Mouse (Mus musculus): ENCODE measurements around the gene Npw.
A peak's percentile ranks its signal among the peaks of the same experiment; 100 is the strongest.
"Not testable (repeated sequence)": the region's sequence is repeated elsewhere in the genome, so short reads cannot be mapped to it uniquely, and the experiment has no call there.

Gene Npw

GRCm38 (mm10) chr17:24670246-24670844, 12.1 kb upstream of the Npw start:
- DNase-seq, result no peak

DNA sequence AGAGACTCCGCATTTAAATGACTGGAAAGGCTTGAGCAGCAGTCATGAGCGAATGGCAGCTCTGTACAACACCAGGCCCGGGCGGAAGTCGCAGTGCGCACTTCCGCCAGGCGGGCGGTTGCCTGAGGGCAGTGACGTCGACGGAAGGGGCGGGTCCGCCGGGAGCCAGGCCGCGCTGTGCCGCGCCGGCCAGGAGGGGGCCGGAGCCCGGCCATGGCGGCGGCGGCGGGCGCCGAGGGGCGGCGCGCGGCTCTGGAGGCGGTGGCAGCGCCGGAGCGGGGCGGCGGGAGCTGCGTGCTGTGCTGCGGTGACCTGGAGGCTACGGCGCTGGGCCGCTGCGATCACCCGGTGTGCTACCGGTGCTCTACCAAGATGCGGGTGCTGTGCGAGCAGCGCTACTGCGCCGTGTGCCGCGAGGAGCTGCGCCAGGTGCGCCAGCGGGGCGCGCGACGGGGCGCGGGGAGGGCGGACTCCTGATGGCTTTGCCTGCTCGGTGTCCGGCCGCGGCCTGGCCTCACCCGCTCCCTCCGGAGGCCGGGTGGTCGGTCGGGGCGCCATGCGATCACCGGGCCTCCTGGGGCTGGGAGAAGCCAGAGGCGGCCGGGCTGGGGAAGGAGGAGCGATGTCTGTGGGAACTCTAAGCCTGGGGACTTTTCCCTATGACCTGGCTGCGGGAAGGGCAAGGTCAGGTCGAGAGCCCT, 11.4 kb upstream of the Npw start, which contains the start of gene Zfp598:
Gene Zfp598, plus strand, starts transcription at position 143 of the 701 bp plus-strand sequence.
- DNase-seq, result peak; percentile 92 to 94

GRCm38 (mm10) chr17:24669214-24669544, 10.9 kb upstream of the Npw start:
- not testable (repeated sequence) for DNase-seq

- DNase-seq, result peak; percentile 75 to 80
These were observed 9.2 kb upstream of the Npw start for GRCm38 (mm10) chr17:24667416-24667815.

DNA sequence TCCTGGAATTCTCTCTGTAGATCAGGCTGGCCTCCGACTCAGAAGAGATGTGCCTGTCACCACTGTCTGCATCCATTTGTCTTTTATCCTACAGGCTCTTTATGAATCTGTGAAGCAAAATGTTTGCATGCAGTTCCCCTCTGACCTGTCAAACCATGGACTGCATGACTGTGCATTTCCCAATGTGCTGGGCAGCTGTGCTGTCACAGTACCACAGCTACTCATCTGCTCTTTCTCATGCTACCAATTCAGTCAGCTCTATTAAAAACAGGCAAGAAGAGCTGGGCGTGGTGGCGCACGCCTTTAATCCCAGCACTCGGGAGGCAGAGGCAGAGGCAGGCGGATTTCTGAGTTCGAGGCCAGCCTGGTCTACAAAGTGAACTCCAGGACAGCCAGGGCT, 8.8 kb upstream of the Npw start:
- DNase-seq, result not testable (repeated sequence)

DNA sequence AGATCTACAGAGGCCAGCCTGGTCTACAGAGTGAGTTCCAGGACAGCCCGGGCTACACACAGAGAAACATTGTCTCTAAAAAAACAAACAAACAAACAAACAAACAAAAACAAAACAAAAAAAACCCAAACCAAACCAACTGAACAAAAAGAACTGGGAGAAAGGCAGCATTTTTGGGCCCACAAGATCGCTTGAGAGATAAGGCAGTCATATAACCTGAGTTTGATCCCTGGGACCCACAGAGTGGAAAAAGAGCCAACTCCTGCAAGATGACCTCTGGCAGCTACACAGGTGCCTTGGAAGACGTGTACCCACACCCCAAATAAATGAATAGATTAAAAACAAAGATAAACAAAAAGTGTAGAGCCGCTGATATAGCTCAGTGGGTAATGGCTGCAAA, 3.3 kb downstream of the Npw start:
- DNase-seq, result no peak

DNA sequence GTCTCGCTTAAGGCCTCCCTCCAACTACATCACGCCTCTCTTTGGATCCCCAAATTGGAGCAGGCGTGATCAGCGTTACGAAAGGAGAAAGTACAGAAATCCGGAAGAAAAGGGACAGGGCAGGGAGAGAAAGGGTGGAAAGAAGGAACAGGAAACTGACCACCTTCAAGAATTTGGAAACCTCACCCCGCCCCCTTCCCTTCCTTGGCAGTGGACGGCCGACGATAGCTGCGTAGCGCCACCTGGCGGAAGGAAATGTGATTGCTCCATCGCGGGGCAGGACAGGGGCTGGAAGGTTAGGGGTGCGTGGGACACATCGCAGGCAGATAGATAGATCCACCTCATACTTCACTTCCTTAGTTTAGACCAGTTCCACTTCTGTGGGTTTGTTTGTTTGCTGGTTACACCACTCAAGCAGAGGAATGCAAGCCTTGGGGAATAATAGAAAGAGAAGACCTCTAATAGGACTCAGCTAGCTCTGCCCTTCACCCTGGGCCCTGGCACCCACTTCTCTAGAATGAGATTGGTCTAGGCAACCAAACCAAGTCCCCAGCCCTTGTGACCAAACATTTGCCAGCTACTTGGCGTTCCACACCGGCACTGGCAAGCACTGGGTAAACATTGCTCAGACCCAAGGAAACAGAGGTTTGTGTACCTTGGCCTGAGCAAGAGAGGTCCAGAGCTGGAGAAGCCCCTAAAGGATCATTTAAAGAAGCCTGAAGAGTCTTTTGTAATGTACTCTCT, 4.1 kb downstream of the Npw start:
- peak in 1 of 2 experiments; percentile 77 for DNase-seq

- no peak for DNase-seq
These were observed 6.4 kb downstream of the Npw start for GRCm38 (mm10) chr17:24651835-24652234.

- no peak for DNase-seq
These were observed 7.5 kb downstream of the Npw start for GRCm38 (mm10) chr17:24650766-24651165.

DNA sequence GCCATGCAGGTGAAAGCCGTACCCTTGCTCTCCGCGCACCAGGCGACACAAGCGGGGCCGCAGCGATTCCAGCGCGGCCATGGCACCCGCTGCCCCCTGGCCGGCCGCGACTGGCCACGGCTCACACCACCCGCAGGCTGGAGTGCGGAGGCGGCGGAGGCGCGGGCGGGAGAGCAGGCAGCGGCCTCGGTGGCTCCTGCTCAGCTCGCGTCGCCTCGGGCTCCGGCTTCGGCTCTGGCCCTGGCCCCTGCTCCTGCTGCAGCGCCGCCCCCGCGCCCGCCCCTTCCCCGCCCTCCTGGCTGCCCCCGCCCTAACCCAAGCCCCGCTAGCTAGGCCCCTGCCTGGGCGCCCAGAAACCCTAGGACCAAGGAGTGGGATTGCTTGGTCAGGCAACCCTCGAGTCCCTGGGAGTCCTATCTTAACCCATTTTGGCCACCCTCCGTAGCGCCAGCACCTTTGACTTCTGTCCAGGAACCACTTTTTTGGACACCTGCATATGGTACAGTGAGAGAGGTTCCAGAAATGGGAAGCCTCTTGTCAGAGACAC, 8.1 kb downstream of the Npw start, which contains the start of gene Slc9a3r2:
Gene Slc9a3r2, minus strand, starts transcription at position 258 of the 547 bp plus-strand sequence.
- peak in 1 of 2 experiments; percentile 43 for DNase-seq

- peak in 1 of 2 experiments; percentile 54 for DNase-seq
These were observed 8.6 kb downstream of the Npw start for GRCm38 (mm10) chr17:24649581-24650069.

DNA sequence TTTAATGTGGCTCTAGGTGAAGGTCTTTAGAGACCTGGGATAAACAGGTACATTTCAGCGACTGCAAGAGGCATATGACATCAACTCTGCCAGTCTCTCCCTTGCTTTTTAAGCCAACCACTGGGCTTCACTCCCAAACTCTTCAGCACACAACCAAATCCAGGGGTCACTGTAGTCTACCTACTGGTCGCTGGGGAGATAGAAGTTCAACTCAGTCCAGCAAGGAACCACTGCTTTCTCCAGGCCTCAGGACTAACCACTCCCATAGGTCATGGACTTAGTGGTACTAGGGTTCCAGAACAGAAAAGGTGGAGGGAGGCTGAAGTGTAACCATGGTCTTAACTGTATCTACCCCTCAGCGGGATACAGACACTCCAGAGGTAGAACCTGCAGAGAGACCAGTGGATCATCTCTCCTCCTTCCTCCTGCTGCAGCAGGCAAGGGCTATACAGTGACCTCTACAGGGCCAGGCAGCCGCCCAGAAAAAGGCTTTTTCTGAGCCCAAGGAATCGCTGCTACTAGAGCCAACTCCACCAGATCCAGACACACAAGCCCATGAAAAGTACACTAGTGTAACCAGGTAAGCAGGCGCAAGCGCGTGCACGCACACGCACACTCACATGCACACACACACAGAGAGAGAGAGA, 9.4 kb downstream of the Npw start:
- DNase-seq, result no peak

DNA sequence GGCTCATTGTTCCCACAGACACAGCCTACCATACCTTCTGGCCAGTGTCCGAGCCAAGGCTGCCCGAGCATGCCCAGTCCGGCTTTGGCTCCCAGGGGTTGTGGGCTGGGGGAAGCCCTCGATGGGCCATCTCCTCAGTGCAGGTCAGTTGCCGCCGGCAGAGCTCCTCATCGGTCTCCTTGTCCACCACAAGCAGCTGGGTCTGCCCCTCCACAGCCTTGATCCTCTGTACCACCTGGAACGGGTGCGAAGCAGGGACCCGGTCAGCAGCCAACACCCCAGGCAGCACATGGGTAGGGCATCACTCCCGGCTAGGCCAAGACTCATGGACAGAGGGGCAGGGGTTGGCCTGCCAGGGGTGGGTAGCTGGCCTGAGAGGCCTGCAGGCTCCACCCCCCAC, 10.8 kb downstream of the Npw start:
- DNase-seq, result no peak

DNA sequence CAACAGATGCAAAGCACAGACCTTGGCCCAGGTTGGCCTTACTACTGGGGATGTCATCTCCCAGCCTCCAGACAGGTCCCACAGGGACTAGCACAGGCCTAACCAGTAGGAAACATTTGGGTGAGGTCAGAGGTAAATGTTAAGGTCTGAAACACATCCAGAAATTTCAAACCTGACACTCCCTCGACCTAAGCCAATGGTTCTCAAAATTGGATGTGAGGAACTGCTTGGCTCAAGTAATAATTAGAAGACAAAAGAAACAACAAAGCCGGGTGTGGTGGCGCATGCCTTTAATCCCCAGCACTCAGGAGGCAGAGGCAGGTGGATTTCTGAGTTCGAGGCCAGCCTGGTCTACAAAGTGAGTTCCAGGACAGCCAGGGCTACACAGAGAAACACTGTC, 11.9 kb downstream of the Npw start:
- DNase-seq, result no peak

DNA sequence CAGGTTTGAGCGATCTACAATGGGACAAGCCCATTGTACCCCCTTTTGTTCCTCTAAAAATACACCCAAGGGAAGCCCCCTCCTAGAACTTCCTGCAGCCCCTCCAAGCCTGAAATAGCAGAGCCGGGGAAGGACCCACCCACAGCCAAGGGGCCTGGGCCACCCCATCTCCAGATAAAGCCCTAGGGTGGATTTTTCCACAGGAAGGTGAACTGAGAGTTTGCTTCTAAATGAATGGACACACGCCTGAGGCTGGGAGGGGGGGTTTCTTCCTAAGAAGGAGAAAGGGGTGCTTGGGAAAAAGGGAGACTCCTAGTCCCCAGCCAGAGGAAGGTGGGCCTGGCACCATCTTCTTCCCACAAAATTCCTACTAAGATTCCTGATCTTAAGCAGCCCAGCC, 12.3 kb downstream of the Npw start:
- peak in 1 of 2 experiments; percentile 65 for DNase-seq

- DNase-seq, result peak; percentile 50 to 63
These were observed 13.2 kb downstream of the Npw start for GRCm38 (mm10) chr17:24644875-24645721.

GRCm38 (mm10) chr17:24644030-24644715, 14.1 kb downstream of the Npw start:
- no peak for DNase-seq

DNA sequence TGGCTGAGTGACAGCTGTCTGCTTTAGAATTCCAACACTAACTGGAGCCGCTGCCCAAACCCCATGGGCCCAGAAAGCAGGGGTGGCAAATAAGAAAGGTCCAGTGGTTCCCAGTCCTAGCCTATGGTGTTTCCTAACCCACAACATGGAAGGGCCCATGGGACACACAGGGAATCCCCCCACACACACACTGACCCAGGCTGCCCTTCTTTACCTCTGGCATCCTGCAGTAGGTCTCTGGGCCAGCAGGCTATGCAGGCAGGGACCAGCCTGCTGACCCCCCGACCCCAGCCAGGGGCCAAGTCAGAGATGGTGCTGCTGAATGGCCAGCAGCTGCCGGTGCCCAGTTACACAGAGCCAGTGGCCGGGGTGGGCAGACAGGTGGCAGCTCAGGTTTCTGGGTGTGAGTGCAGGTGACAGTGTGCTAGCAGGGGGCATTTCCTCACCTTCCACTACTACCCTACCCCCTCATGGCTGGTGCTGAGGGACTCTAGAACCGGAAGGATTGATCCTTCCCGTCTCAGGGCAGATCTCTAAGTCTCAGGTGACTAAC, 15.4 kb downstream of the Npw start:
- no peak for DNase-seq

DNA sequence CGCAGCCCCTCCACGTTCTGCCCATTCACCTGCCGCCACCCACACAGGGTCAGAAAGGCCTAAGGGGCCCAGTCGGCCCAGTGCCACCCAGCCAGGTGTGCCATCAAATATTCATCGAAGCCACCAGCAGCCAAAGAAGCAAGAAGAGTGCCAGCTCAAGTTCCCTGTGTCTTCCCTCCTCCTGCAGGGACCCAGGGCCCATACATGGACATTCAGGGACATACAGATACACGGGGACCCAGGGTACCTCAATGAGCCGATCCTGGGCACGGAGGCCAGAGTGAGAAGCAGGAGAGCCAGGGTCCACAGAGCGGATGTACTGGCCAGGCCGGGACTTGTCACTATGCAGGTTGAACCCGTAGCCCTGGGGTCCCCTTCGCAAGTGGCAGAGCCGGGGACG, 16.3 kb downstream of the Npw start:
- no peak for DNase-seq

GRCm38 (mm10) chr17:24640581-24640980, 17.7 kb downstream of the Npw start:
- DNase-seq, result no peak

GRCm38 (mm10) chr17:24640119-24640518, 18.1 kb downstream of the Npw start:
- no peak for DNase-seq

Measured in kidney, adult 8-10 months (tissue).